Mouse (Mus musculus) intestine, postnatal 0 days (tissue): Measurements from ENCODE around the gene Ncoa7. TPM values are rescaled to one million over a fixed set of nuclear protein-coding genes. Genes with fewer than 3 reads are reported as not detected.
"Not testable (repeated sequence)": the region's sequence is repeated elsewhere in the genome, so short reads cannot be mapped to it uniquely, and the experiment has no call there.

ENCODE experiments used
- ATAC-seq: fragments of 200-750 bp; cut with Nextera tagmentation; 2 replicates; pipeline ENCODE4 v1.8.0; 2017; ENCODE audit warnings: mild to moderate bottlenecking, moderate TSS enrichment, moderate library complexity
- H3K27ac ChIP-seq: fragments of 300-500 bp; sonication (generic); 2 replicates; pipeline ENCODE4 v1.5.1; 2014; ENCODE audit warnings: mild to moderate bottlenecking, low read depth, low read length, moderate library complexity
- H3K27me3 ChIP-seq: fragments of 300-500 bp; sonication (generic); replicated peaks from 2 replicates; pipeline ENCODE4 v1.6.1; 2014; ENCODE audit warnings: low read length, mixed read lengths; ENCODE audit not compliant: control insufficient read depth, insufficient read depth
- H3K36me3 ChIP-seq: fragments of 300-500 bp; sonication (generic); 2 replicates; pipeline ENCODE4 v1.6.1; 2014; ENCODE audit warnings: mild to moderate bottlenecking, moderate library complexity; ENCODE audit not compliant: control insufficient read depth, insufficient read depth
- H3K4me1 ChIP-seq: fragments of 300-500 bp; sonication (generic); replicated peaks from 2 replicates; pipeline ENCODE4 v1.6.1; 2014; ENCODE audit warnings: antibody characterized with exemption, low read length, mixed read lengths; ENCODE audit not compliant: control insufficient read depth, insufficient read depth
- H3K4me2 ChIP-seq: fragments of 300-500 bp; sonication (generic); replicated peaks from 2 replicates; pipeline ENCODE4 v1.6.1; 2014; ENCODE audit warnings: low read depth, mild to moderate bottlenecking, moderate library complexity
- H3K4me3 ChIP-seq: fragments of 300-500 bp; sonication (generic); 2 replicates; pipeline ENCODE4 v1.5.1; 2014; ENCODE audit warnings: low read depth, low read length
- H3K9ac ChIP-seq: fragments of 300-500 bp; sonication (generic); 2 replicates; pipeline ENCODE4 v1.6.1; 2014; ENCODE audit warnings: mild to moderate bottlenecking, low read depth, low read length
- H3K9me3 ChIP-seq: fragments of 300-500 bp; sonication (generic); 2 replicates; pipeline ENCODE4 v1.6.1; 2016; ENCODE audit warnings: mixed run types; ENCODE audit not compliant: control insufficient read depth
- CTCF ChIP-seq: sonication (generic); IDR thresholded peaks from 2 replicates; pipeline ENCODE4 v1.5.1; 2016; ENCODE audit warnings: low read depth, mild to moderate bottlenecking, control low read depth, antibody characterized with exemption, moderate library complexity
- WGBS: fragments of 180-500 bp; shearing (Covaris S2); extraction: QIAGEN DNeasy Blood & Tissue Kit; methylation state at CpG from one replicate; pipeline ENCODE4 v1.1.7; 2014; 5-methylcytosine and 5-hydroxymethylcytosine counted together
- polyA plus RNA-seq: library from polyadenylated mRNA; unstranded; fragments of >200 nt; fragmentation: Nextera tagmentation; extraction: Ambion mirVana; gene quantifications from 2 replicates; pipeline ENCODE4 v1.2.1, GENCODE M21; 2015

Gene Ncoa7
- polyA plus RNA-seq, 1 experiment from 2014 or later = 10.4 TPM

GRCm38 (mm10) chr10:30632718-30633117 lies 170.4 kb downstream of the Ncoa7 start:
- ATAC-seq = no peak
- H3K27ac ChIP-seq = no peak overlapping the region
- H3K27me3 ChIP-seq = no peaks in the 10 kb centered on the region
- no peak for TF ChIP-seq CTCF
- no peak overlapping the region for H3K9ac ChIP-seq
- no peak overlapping the region for H3K4me3 ChIP-seq
- no peaks in the 10 kb centered on the region for H3K9me3 ChIP-seq
- H3K4me2 ChIP-seq = no peak overlapping the region
- no peaks in the 10 kb centered on the region for H3K4me1 ChIP-seq
- 78% methylated on average over 1 of the region's 1 CpGs for WGBS
- no peaks in the 10 kb centered on the region for H3K36me3 ChIP-seq

GRCm38 (mm10) chr10:30629977-30630376 lies 173.1 kb downstream of the Ncoa7 start:
- H3K27ac ChIP-seq = no peak overlapping the region
- H3K27me3 ChIP-seq = no peaks in the 10 kb centered on the region
- ATAC-seq = no peak
- H3K4me3 ChIP-seq = no peak overlapping the region
- H3K9me3 ChIP-seq = no peaks in the 10 kb centered on the region
- H3K4me1 ChIP-seq = no peaks in the 10 kb centered on the region
- no peak overlapping the region for H3K9ac ChIP-seq
- no peaks in the 10 kb centered on the region for H3K36me3 ChIP-seq
- H3K4me2 ChIP-seq = no peak overlapping the region
- no peak for TF ChIP-seq CTCF

GRCm38 (mm10) chr10:30629513-30629912 lies 173.6 kb downstream of the Ncoa7 start, which contains the start of gene Hint3:
Gene Hint3 (minus strand): TSS chr10:30629632.
- no peak within 1 kb of the TSS for H3K4me3 ChIP-seq
- no peaks in the 10 kb centered on the region for H3K9me3 ChIP-seq
- TF ChIP-seq CTCF = no peak
- no peaks in the 10 kb centered on the region for H3K4me1 ChIP-seq
- 77% methylated on average over 3 of the region's 3 CpGs for WGBS
- no peaks in the 10 kb centered on the region for H3K27me3 ChIP-seq
- ATAC-seq = no peak
- no peak within 1 kb of the TSS for H3K9ac ChIP-seq
- no peak within 1 kb of the TSS for H3K4me2 ChIP-seq
- no peaks in the 10 kb centered on the region for H3K36me3 ChIP-seq
- H3K27ac ChIP-seq = no peak within 1 kb of the TSS

GRCm38 (mm10) chr10:30628444-30628843 lies 174.7 kb downstream of the Ncoa7 start:
- not testable (repeated sequence) for ATAC-seq, H3K4me1 ChIP-seq, H3K9ac ChIP-seq, H3K9me3 ChIP-seq, H3K27ac ChIP-seq, H3K27me3 ChIP-seq, H3K4me3 ChIP-seq, H3K4me2 ChIP-seq, H3K36me3 ChIP-seq
- whole genome bisulfite sequencing = 88% methylated on average over 11 of the region's 11 CpGs

- no peaks in the 10 kb centered on the region for H3K36me3 ChIP-seq
- no peaks in the 10 kb centered on the region for H3K4me1 ChIP-seq
- no peak overlapping the region for H3K4me2 ChIP-seq
- no peak overlapping the region for H3K9ac ChIP-seq
- 42% methylated on average over 1 of the region's 1 CpGs for WGBS
- ATAC-seq = no peak
- H3K27ac ChIP-seq = no peak overlapping the region
- TF ChIP-seq CTCF = no peak
- H3K27me3 ChIP-seq = no peaks in the 10 kb centered on the region
- H3K4me3 ChIP-seq = no peak overlapping the region
- H3K9me3 ChIP-seq = no peaks in the 10 kb centered on the region
Measured at GRCm38 (mm10) chr10:30627548-30627947, 175.6 kb downstream of the Ncoa7 start.

- no peaks in the 10 kb centered on the region for H3K27me3 ChIP-seq
- 53% methylated on average over 5 of the region's 5 CpGs for WGBS
- no peaks in the 10 kb centered on the region for H3K9me3 ChIP-seq
- ATAC-seq = no peak
- no peak for TF ChIP-seq CTCF
- no peak overlapping the region for H3K4me2 ChIP-seq
- H3K9ac ChIP-seq = no peak overlapping the region
- no peak overlapping the region for H3K4me3 ChIP-seq
- no peaks in the 10 kb centered on the region for H3K4me1 ChIP-seq
- H3K36me3 ChIP-seq = no peaks in the 10 kb centered on the region
- H3K27ac ChIP-seq = no peak overlapping the region
Measured at GRCm38 (mm10) chr10:30624161-30625019, 178.7 kb downstream of the Ncoa7 start.
